In genomic region chr5:111180091-111181053, GRCm38 (mm10) we compare ENCODE assay signal across 7 mouse cellular contexts.
DNase-seq lines count a peak whose midpoint lies in the region; ATAC-seq and TF ChIP-seq lines count a peak whose summit lies in the region.

No protein-coding gene starts in this region.

- no peak for ATAC-seq in hindbrain, embryonic 11.5 days (ENCODE audit: low FRiP score)
- peak; percentile 49; the same call in 1 of the 2 replicates for ATAC-seq in stomach, embryonic 16.5 days (ENCODE audit: insufficient read depth, low FRiP score)

- 52% methylated on average over 25 of the region's 25 CpGs for WGBS in lung, adult 2 months
- WGBS in hindbrain, embryonic 11.5 days = 77% methylated on average over 25 of the region's 25 CpGs
- WGBS in stomach, embryonic 16.5 days = 47% methylated on average over 25 of the region's 25 CpGs

- H3K4me1 ChIP-seq in lung, adult 2 months (ENCODE audit: control insufficient read depth, insufficient read depth, low read length) = peaks cover 13% of the 10 kb centered on the region
- H3K4me1 ChIP-seq in hindbrain, embryonic 11.5 days (replicated peaks; ENCODE audit: control insufficient read depth, insufficient read depth, low read length) = peaks cover 6% of the 10 kb centered on the region
- H3K4me1 ChIP-seq in stomach, embryonic 16.5 days (ENCODE audit: control insufficient read depth, insufficient read depth, low read length) = peaks cover 29% of the 10 kb centered on the region

- H3K9me3 ChIP-seq in hindbrain, embryonic 11.5 days (ENCODE audit: control insufficient read depth, low read length) = no peaks in the 10 kb centered on the region
- no peaks in the 10 kb centered on the region for H3K9me3 ChIP-seq in stomach, embryonic 16.5 days (replicated peaks; ENCODE audit: control insufficient read depth, low read length)

- H3K4me2 ChIP-seq in hindbrain, embryonic 11.5 days (replicated peaks; ENCODE audit: low read depth, low read length) = no peak overlapping the region
- H3K4me2 ChIP-seq in stomach, embryonic 16.5 days (ENCODE audit: low read depth, low read length) = peak overlapping the region; percentile 31

- TF ChIP-seq CTCF in lung, adult 2 months (IDR thresholded peaks at IDR 0.05; ENCODE audit: insufficient read depth, low read length) = no peak

- no peaks in the 10 kb centered on the region for H3K27me3 ChIP-seq in hindbrain, embryonic 11.5 days (ENCODE audit: control insufficient read depth, insufficient read depth, low read length)
- H3K27me3 ChIP-seq in stomach, embryonic 16.5 days (ENCODE audit: control insufficient read depth, insufficient read depth, low read length) = no peaks in the 10 kb centered on the region

- no peak for TF ChIP-seq POLR2A in lung, adult 2 months (IDR thresholded peaks at IDR 0.05; ENCODE audit: borderline replicate concordance, extremely low read depth, low read depth, low read length)

- peak; percentile 50 to 66 for DNase-seq in lung, adult 18-20 months
- no peak for DNase-seq in lung, adult 2 months
- DNase-seq in hindbrain, embryonic 11.5 days (ENCODE audit: low spot score) = no peak
- peak; percentile 39 for DNase-seq in lung, postnatal 10 days
- no peak for DNase-seq in left cerebral cortex, postnatal 14 days (ENCODE audit: low spot score in 2 of 2)
- DNase-seq in gastrocnemius, postnatal 25 days = no peak

- intact Hi-C loops in left cerebral cortex, postnatal 14 days (cut with DNase I) = no loop called here

- no peak overlapping the region for H3K4me3 ChIP-seq in lung, adult 2 months (replicated peaks; ENCODE audit: extremely low read depth, low read depth, low read length)
- no peak overlapping the region for H3K4me3 ChIP-seq in hindbrain, embryonic 11.5 days (ENCODE audit: low read depth, low read length)
- H3K4me3 ChIP-seq in stomach, embryonic 16.5 days (replicated peaks; ENCODE audit: low read length) = no peak overlapping the region

- H3K9ac ChIP-seq in hindbrain, embryonic 11.5 days (ENCODE audit: low read depth, low read length) = peak overlapping the region; percentile 15; the same call in 1 of the 2 replicates
- H3K9ac ChIP-seq in stomach, embryonic 16.5 days (ENCODE audit: low read length) = no peak overlapping the region

- peak overlapping the region; percentile 69 for H3K27ac ChIP-seq in hindbrain, embryonic 11.5 days (ENCODE audit: low read depth, low read length)
- peak overlapping the region; percentile 44 for H3K27ac ChIP-seq in stomach, embryonic 16.5 days (ENCODE audit: low read length)

- H3K36me3 ChIP-seq in hindbrain, embryonic 11.5 days (ENCODE audit: control insufficient read depth, insufficient read depth, low read length) = no peaks in the 10 kb centered on the region
- no peaks in the 10 kb centered on the region for H3K36me3 ChIP-seq in stomach, embryonic 16.5 days (ENCODE audit: control insufficient read depth, insufficient read depth, low read length)

Comparison
In these comparisons a context has a peak if more than half of its experiments do, and no peak if none do; other contexts are left out.
1. DNase-seq: peak in lung, adult 18-20 months (2 of 2) and lung, postnatal 10 days (single experiment); none in lung, adult 2 months (single experiment), hindbrain, embryonic 11.5 days (single experiment), left cerebral cortex, postnatal 14 days (0 of 2) and gastrocnemius, postnatal 25 days (single experiment).